Mouse (Mus musculus) liver, embryonic 11.5 days (tissue): ENCODE results near the gene Vps8. TPM values are rescaled to one million over a fixed set of nuclear protein-coding genes. Genes with fewer than 3 reads are reported as not detected.

Experiments
- ATAC-seq: fragments of 200-750 bp; cut with Nextera tagmentation; replicated peaks from 2 replicates; pipeline ENCODE4 v1.8.0; 2017; ENCODE audit warnings: moderate number of reproducible peaks, mild to moderate bottlenecking, moderate TSS enrichment, moderate library complexity; ENCODE audit not compliant: low FRiP score
- DNase-seq: peaks from one replicate; pipeline ENCODE4 v3.0.0-alpha.2; 2017; ENCODE audit warnings: low spot score
- H3K27ac ChIP-seq: fragments of 300-500 bp; sonication (generic); 2 replicates; pipeline ENCODE4 v1.5.1; 2014; ENCODE audit warnings: mild to moderate bottlenecking, low read depth, low read length, control low read depth
- H3K27me3 ChIP-seq: fragments of 300-500 bp; sonication (generic); replicated peaks from 2 replicates; pipeline ENCODE4 v1.6.1; 2014; ENCODE audit warnings: low read length, mixed read lengths; ENCODE audit not compliant: control insufficient read depth, insufficient read depth
- H3K36me3 ChIP-seq: fragments of 300-500 bp; sonication (generic); 2 replicates; pipeline ENCODE4 v1.6.1; 2014; ENCODE audit warnings: mild to moderate bottlenecking, low read length, moderate library complexity, mixed read lengths; ENCODE audit not compliant: control insufficient read depth, insufficient read depth
- H3K4me1 ChIP-seq: fragments of 300-500 bp; sonication (generic); replicated peaks from 2 replicates; pipeline ENCODE4 v1.6.1; 2014; ENCODE audit warnings: low read length, mixed read lengths; ENCODE audit not compliant: control insufficient read depth, insufficient read depth
- H3K4me2 ChIP-seq: fragments of 300-500 bp; sonication (generic); 2 replicates; pipeline ENCODE4 v1.6.1; 2014; ENCODE audit warnings: mild to moderate bottlenecking, control low read depth, moderate library complexity
- H3K4me3 ChIP-seq: fragments of 300-500 bp; sonication (generic); 2 replicates; pipeline ENCODE4 v1.5.1; 2014; ENCODE audit warnings: low read depth, low read length, control low read depth
- H3K9ac ChIP-seq: fragments of 300-500 bp; sonication (generic); 2 replicates; pipeline ENCODE4 v1.6.1; 2014; ENCODE audit warnings: low read depth, low read length, control low read depth
- H3K9me3 ChIP-seq: fragments of 300-500 bp; sonication (generic); 2 replicates; pipeline ENCODE4 v1.6.1; 2016; ENCODE audit warnings: low read length, inconsistent platforms, mixed read lengths; ENCODE audit not compliant: control insufficient read depth
- WGBS: fragments of 180-500 bp; shearing (Covaris S2); extraction: QIAGEN DNeasy Blood & Tissue Kit; methylation state at CpG from one replicate; pipeline ENCODE4 v1.1.7; 2014; 5-methylcytosine and 5-hydroxymethylcytosine counted together
- polyA plus RNA-seq: library from polyadenylated mRNA; unstranded; fragments of >200 nt; fragmentation: Nextera tagmentation; extraction: Ambion mirVana; gene quantifications from 2 replicates; pipeline ENCODE4 v1.2.1, GENCODE M21; 2014

The Vps8 gene
- polyA plus RNA-seq, 1 experiment from 2014 or later, result 15.9 TPM

- peak; percentile 69 for DNase-seq
Measured at GRCm38 (mm10) chr16:21412593-21413047, 10.3 kb upstream of the Vps8 start.

GRCm38 (mm10) chr16:21413819-21414218 lies 9.1 kb upstream of the Vps8 start:
- H3K4me3 ChIP-seq, result no peak overlapping the region
- no peaks in the 10 kb centered on the region for H3K9me3 ChIP-seq
- no peak overlapping the region for H3K9ac ChIP-seq
- no peak overlapping the region for H3K27ac ChIP-seq
- no peaks in the 10 kb centered on the region for H3K36me3 ChIP-seq
- DNase-seq (no peak), ATAC-seq (no peak)
- no peaks in the 10 kb centered on the region for H3K27me3 ChIP-seq
- WGBS, result 53% methylated on average over 3 of the region's 3 CpGs
- no peak overlapping the region for H3K4me2 ChIP-seq
- no peaks in the 10 kb centered on the region for H3K4me1 ChIP-seq

More at GRCm38 (mm10) chr16:21412593-21413047, 10.3 kb upstream of the Vps8 start:
- Histone ChIP-seq H3K4me2 (no peak overlapping the region), H3K9me3 (no peaks in the 10 kb centered on the region), H3K4me1 (no peaks in the 10 kb centered on the region), H3K27me3 (no peaks in the 10 kb centered on the region), H3K9ac (no peak overlapping the region), H3K27ac (no peak overlapping the region), H3K4me3 (no peak overlapping the region), H3K36me3 (no peaks in the 10 kb centered on the region)
- WGBS, result 15% methylated on average over 8 of the region's 8 CpGs
- ATAC-seq, result peak; percentile 70

GRCm38 (mm10) chr16:21415128-21415527 lies 7.8 kb upstream of the Vps8 start:
- Histone ChIP-seq H3K4me3 (no peak overlapping the region), H3K27me3 (no peaks in the 10 kb centered on the region), H3K4me2 (no peak overlapping the region), H3K4me1 (no peaks in the 10 kb centered on the region), H3K27ac (no peak overlapping the region), H3K9ac (no peak overlapping the region), H3K36me3 (no peaks in the 10 kb centered on the region), H3K9me3 (no peaks in the 10 kb centered on the region)
- WGBS, result 94% methylated on average over 8 of the region's 8 CpGs
- DNase-seq (no peak), ATAC-seq (no peak)

GRCm38 (mm10) chr16:21418012-21418411 lies 4.9 kb upstream of the Vps8 start:
- peak; percentile 69 for ATAC-seq
- DNase-seq, result no peak
- WGBS, result 47% methylated on average over 5 of the region's 5 CpGs

GRCm38 (mm10) chr16:21423546-21423910 lies 610 bp downstream of the Vps8 start:
- peak overlapping the region; percentile 87 for H3K4me3 ChIP-seq
- H3K4me2 ChIP-seq, result peak overlapping the region; percentile 73
- 4% methylated on average over 10 of the region's 10 CpGs for WGBS
- H3K27ac ChIP-seq, result peak overlapping the region; percentile 76
- H3K36me3 ChIP-seq, result no peaks in the 10 kb centered on the region
- DNase-seq, result no peak
- H3K27me3 ChIP-seq, result no peaks in the 10 kb centered on the region
- peak; percentile 56 for ATAC-seq
- peak overlapping the region; percentile 92 for H3K9ac ChIP-seq
- H3K4me1 ChIP-seq, result 0 out of 2 replicates have a peak, but pooled peaks cover 2% of the 10 kb centered on the region
- H3K9me3 ChIP-seq, result no peaks in the 10 kb centered on the region

More at GRCm38 (mm10) chr16:21418012-21418411, 4.9 kb upstream of the Vps8 start:
- Histone ChIP-seq H3K27me3 (no peaks in the 10 kb centered on the region), H3K27ac (no peak overlapping the region), H3K4me1 (no peaks in the 10 kb centered on the region), H3K9ac (no peak overlapping the region), H3K4me2 (no peak overlapping the region), H3K9me3 (no peaks in the 10 kb centered on the region), H3K36me3 (no peaks in the 10 kb centered on the region), H3K4me3 (no peak overlapping the region)

GRCm38 (mm10) chr16:21428131-21428530 lies 5.2 kb downstream of the Vps8 start:
- no peak overlapping the region for H3K27ac ChIP-seq
- WGBS, result 61% methylated on average over 5 of the region's 5 CpGs
- H3K9ac ChIP-seq, result no peak overlapping the region
- H3K27me3 ChIP-seq, result no peaks in the 10 kb centered on the region
- no peak overlapping the region for H3K4me3 ChIP-seq
- H3K9me3 ChIP-seq, result peaks cover 3% of the 10 kb centered on the region; the same call in 1 of the 2 replicates
- no peak overlapping the region for H3K4me2 ChIP-seq
- DNase-seq, result no peak
- H3K36me3 ChIP-seq, result 0 out of 2 replicates have a peak, but pooled peaks cover 4% of the 10 kb centered on the region
- H3K4me1 ChIP-seq, result 0 out of 2 replicates have a peak, but pooled peaks cover 2% of the 10 kb centered on the region
- ATAC-seq, result no peak

GRCm38 (mm10) chr16:21430377-21431060 lies 7.6 kb downstream of the Vps8 start:
- H3K27ac ChIP-seq, result no peak overlapping the region
- no peak overlapping the region for H3K4me2 ChIP-seq
- H3K36me3 ChIP-seq, result 0 out of 2 replicates have a peak, but pooled peaks cover 4% of the 10 kb centered on the region
- ATAC-seq (no peak), DNase-seq (no peak)
- H3K9ac ChIP-seq, result no peak overlapping the region
- H3K9me3 ChIP-seq, result peaks cover 3% of the 10 kb centered on the region; the same call in 1 of the 2 replicates
- WGBS, result 78% methylated on average over 2 of the region's 2 CpGs
- no peaks in the 10 kb centered on the region for H3K27me3 ChIP-seq
- H3K4me3 ChIP-seq, result no peak overlapping the region
- H3K4me1 ChIP-seq, result 0 out of 2 replicates have a peak, but pooled peaks cover 2% of the 10 kb centered on the region

GRCm38 (mm10) chr16:21431614-21432013 lies 8.7 kb downstream of the Vps8 start:
- Histone ChIP-seq H3K27me3 (no peaks in the 10 kb centered on the region), H3K4me3 (no peak overlapping the region), H3K4me1 (0 out of 2 replicates have a peak, but pooled peaks cover 2% of the 10 kb centered on the region), H3K9ac (no peak overlapping the region), H3K36me3 (0 out of 2 replicates have a peak, but pooled peaks cover 4% of the 10 kb centered on the region), H3K27ac (no peak overlapping the region), H3K4me2 (no peak overlapping the region), H3K9me3 (peaks cover 3% of the 10 kb centered on the region; the same call in 1 of the 2 replicates)
- DNase-seq, result no peak
- no peak for ATAC-seq
- WGBS, result 79% methylated on average over 3 of the region's 3 CpGs

- DNase-seq (no peak), ATAC-seq (no peak)
- Histone ChIP-seq H3K27ac (no peak overlapping the region), H3K4me1 (no peaks in the 10 kb centered on the region), H3K4me3 (no peak overlapping the region), H3K9ac (no peak overlapping the region), H3K36me3 (0 out of 2 replicates have a peak, but pooled peaks cover 6% of the 10 kb centered on the region), H3K9me3 (peaks cover 3% of the 10 kb centered on the region; the same call in 1 of the 2 replicates), H3K27me3 (no peaks in the 10 kb centered on the region), H3K4me2 (no peak overlapping the region)
- 40% methylated on average over 3 of the region's 3 CpGs for WGBS
Measured at GRCm38 (mm10) chr16:21433543-21433942, 10.6 kb downstream of the Vps8 start.
